Mouse (Mus musculus): Measurements from ENCODE around the gene Aspg. TPM values are rescaled to one million over a fixed set of nuclear protein-coding genes. Genes with fewer than 3 reads are reported as not detected.

Aspg gene
- polyA plus RNA-seq, 1 experiment from 2014 or later = 1.1 TPM

DNA sequence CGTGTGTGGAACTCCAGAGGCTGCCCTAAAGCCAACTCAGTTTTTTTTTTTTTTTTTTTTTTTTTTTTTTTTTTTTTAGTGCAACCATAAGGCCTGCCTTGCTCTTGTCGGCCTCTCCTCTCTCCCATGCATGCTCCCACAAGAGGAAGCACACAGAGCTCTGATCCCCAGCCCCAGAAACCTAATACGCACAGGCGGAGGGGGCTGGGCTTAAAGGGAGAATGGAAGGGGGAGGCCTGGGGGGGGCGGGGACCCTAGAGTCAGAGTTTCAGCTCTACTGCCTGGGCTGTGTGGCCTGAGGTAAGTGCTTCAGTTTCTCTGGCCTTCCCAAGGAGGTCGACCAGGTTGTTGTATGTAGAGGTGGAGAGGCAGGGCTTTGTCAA lies 45.5 kb downstream of the Aspg start:
- peak overlapping the region; percentile 26; the same call in 1 of the 2 replicates for H3K27ac ChIP-seq (ENCODE audit: low read depth, low read length)
- H3K4me3 ChIP-seq (ENCODE audit: low read length) = no peak overlapping the region
- 28% methylated on average over 6 of the region's 6 CpGs for WGBS
- H3K9ac ChIP-seq (ENCODE audit: low read depth, low read length) = no peak overlapping the region
- H3K9me3 ChIP-seq (ENCODE audit: control insufficient read depth, low read length) = no peaks in the 10 kb centered on the region
- H3K27me3 ChIP-seq (ENCODE audit: control insufficient read depth, insufficient read depth, low read length) = peaks cover 9% of the 10 kb centered on the region; the same call in 1 of the 2 replicates
- ATAC-seq (ENCODE audit: low FRiP score, low TSS enrichment) = peak; percentile 51
- no peaks in the 10 kb centered on the region for H3K36me3 ChIP-seq (ENCODE audit: control insufficient read depth, insufficient read depth, low read length)
- peaks cover 28% of the 10 kb centered on the region for H3K4me1 ChIP-seq (ENCODE audit: control insufficient read depth, insufficient read depth, low read length)
- H3K4me2 ChIP-seq (replicated peaks; ENCODE audit: low read depth, low read length) = no peak overlapping the region

DNA sequence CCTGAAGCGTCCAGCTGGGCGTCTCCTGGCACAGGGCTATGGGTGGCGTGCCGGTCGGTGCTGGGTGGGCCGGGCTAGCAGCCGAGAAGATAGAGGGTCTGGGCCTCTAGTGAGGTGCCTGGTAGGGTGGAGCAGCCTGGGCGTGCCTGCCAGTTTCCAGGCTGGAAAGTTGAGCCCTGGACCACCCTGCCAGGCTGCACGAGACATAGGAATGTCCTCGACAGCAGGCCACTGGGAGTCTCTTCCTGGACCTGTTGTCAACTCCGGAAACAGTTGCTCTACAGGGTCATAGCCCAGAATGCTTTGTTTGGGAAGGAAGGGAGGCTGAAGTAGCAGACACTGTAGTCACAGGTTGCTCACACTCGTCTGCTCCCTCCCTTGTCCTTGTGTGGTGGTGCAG lies 47.1 kb downstream of the Aspg start:
- no peaks in the 10 kb centered on the region for H3K36me3 ChIP-seq (ENCODE audit: control insufficient read depth, insufficient read depth, low read length)
- H3K27ac ChIP-seq (ENCODE audit: low read depth, low read length) = no peak overlapping the region
- no peak overlapping the region for H3K4me2 ChIP-seq (replicated peaks; ENCODE audit: low read depth, low read length)
- peaks cover 20% of the 10 kb centered on the region for H3K4me1 ChIP-seq (ENCODE audit: control insufficient read depth, insufficient read depth, low read length)
- no peaks in the 10 kb centered on the region for H3K9me3 ChIP-seq (ENCODE audit: control insufficient read depth, low read length)
- H3K9ac ChIP-seq (ENCODE audit: low read depth, low read length) = no peak overlapping the region
- WGBS = 71% methylated on average over 12 of the region's 12 CpGs
- no peak overlapping the region for H3K4me3 ChIP-seq (ENCODE audit: low read length)
- ATAC-seq (ENCODE audit: low FRiP score, low TSS enrichment) = no peak
- no peaks in the 10 kb centered on the region for H3K27me3 ChIP-seq (ENCODE audit: control insufficient read depth, insufficient read depth, low read length)

DNA sequence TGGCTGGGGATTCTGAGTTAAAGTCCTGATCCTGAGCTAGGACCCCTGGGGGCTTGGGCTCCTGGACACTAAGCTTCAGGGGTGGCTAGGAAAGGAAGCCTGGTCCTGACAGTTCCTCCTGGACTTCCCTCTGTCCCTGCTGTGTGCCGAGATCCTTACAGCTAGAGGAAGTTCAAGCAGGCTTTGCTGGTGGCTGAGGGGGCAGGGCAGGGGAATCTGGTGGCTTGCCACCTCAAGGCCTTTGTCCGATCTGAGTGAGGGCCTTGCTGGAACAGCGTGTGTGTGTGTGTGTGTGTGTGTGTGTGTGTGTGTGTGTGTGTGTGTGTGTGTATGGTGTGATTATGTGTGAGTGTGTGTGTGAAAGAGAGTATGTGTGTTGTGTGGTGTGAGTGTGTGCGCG lies 48.0 kb downstream of the Aspg start:
- H3K9ac ChIP-seq (ENCODE audit: low read depth, low read length) = no peak overlapping the region
- no peak for ATAC-seq (ENCODE audit: low FRiP score, low TSS enrichment)
- H3K27me3 ChIP-seq (ENCODE audit: control insufficient read depth, insufficient read depth, low read length) = peaks cover 1% of the 10 kb centered on the region; the same call in 1 of the 2 replicates
- peaks cover 20% of the 10 kb centered on the region for H3K4me1 ChIP-seq (ENCODE audit: control insufficient read depth, insufficient read depth, low read length)
- WGBS = 52% methylated on average over 5 of the region's 5 CpGs
- no peak overlapping the region for H3K4me2 ChIP-seq (replicated peaks; ENCODE audit: low read depth, low read length)
- H3K36me3 ChIP-seq (ENCODE audit: control insufficient read depth, insufficient read depth, low read length) = no peaks in the 10 kb centered on the region
- no peak overlapping the region for H3K4me3 ChIP-seq (ENCODE audit: low read length)
- no peaks in the 10 kb centered on the region for H3K9me3 ChIP-seq (ENCODE audit: control insufficient read depth, low read length)
- H3K27ac ChIP-seq (ENCODE audit: low read depth, low read length) = peak overlapping the region; percentile 65; the same call in 1 of the 2 replicates

DNA sequence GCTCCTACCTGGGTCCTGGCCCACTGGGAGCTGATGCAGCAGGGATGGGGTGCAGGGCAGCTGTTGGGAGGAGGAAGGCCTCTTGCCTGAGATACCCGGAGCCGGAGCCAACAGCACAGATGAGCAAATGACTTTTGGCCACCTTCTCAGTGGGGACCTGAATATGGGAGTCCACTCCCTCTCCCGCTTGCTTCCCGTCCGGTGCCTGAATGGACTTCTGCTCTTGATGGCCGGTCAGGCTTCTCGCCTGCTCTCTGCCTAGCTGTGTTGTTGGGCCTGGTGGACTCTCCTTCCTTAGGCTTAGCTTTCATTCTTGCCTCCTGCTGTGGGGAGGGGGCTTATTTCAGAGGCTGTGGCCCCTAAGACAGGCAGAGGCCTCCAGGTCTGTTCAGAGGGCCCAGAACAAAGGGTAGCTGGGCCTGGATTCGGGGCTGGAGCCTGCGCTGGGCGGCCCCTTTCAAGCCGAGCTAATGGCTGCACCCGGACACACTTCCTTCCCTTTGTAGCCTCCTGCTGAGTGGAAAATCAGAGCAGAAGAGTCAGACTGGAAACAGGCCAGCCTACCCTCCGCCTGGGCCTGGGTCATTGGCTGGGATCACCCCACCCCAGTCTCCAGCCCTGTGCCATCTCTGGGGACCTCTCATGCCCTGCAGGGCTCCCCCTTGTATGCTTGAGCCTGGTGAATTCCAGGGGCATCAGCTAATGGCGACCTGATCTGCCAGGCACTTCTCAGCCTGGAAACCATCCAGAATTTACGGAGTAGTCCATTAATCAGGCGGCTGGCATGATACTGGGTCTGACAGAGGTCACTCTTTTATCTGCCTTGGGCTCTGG lies 49.0 kb downstream of the Aspg start:
- Histone ChIP-seq H3K9me3 (ENCODE audit: control insufficient read depth, low read length) (no peaks in the 10 kb centered on the region), H3K4me2 (replicated peaks; ENCODE audit: low read depth, low read length) (no peak overlapping the region), H3K9ac (ENCODE audit: low read depth, low read length) (0 out of 2 replicates have a peak overlapping the region, but pooled peaks have one; percentile 28), H3K27me3 (ENCODE audit: control insufficient read depth, insufficient read depth, low read length) (peaks cover 3% of the 10 kb centered on the region; the same call in 1 of the 2 replicates), H3K27ac (ENCODE audit: low read depth, low read length) (peak overlapping the region; percentile 65), H3K4me1 (ENCODE audit: control insufficient read depth, insufficient read depth, low read length) (peaks cover 20% of the 10 kb centered on the region), H3K4me3 (ENCODE audit: low read length) (no peak overlapping the region), H3K36me3 (ENCODE audit: control insufficient read depth, insufficient read depth, low read length) (peaks cover 4% of the 10 kb centered on the region; the same call in 1 of the 2 replicates)
- ATAC-seq (ENCODE audit: low FRiP score, low TSS enrichment) = no peak
- WGBS = 57% methylated on average over 16 of the region's 16 CpGs

DNA sequence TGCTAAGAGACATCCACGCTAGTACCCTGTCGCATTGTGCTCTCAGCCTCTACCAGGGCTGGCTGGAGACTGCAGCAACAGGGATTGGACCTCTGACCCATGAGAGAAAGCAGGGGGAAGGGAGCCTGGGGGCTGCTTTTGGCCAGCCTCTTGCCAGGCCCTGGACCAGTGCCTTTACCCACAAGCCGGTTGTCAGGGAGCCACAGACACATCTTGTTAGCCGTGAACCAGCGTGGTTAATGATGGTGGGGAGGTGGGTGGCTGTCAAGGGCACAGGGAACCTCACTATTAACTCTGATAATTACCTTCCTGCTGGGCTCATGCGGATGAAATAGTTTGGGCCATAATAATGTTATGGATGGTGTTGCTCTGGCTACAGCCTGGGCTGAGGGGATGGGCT lies 50.3 kb downstream of the Aspg start:
- H3K27me3 ChIP-seq (ENCODE audit: control insufficient read depth, insufficient read depth, low read length) = peaks cover 3% of the 10 kb centered on the region; the same call in 1 of the 2 replicates
- 89% methylated on average over 6 of the region's 6 CpGs for WGBS
- H3K4me3 ChIP-seq (ENCODE audit: low read length) = no peak overlapping the region
- peaks cover 10% of the 10 kb centered on the region; the same call in 1 of the 2 replicates for H3K4me1 ChIP-seq (ENCODE audit: control insufficient read depth, insufficient read depth, low read length)
- H3K9ac ChIP-seq (ENCODE audit: low read depth, low read length) = no peak overlapping the region
- peaks cover 4% of the 10 kb centered on the region; the same call in 1 of the 2 replicates for H3K36me3 ChIP-seq (ENCODE audit: control insufficient read depth, insufficient read depth, low read length)
- ATAC-seq (ENCODE audit: low FRiP score, low TSS enrichment) = no peak
- no peaks in the 10 kb centered on the region for H3K9me3 ChIP-seq (ENCODE audit: control insufficient read depth, low read length)
- H3K4me2 ChIP-seq (replicated peaks; ENCODE audit: low read depth, low read length) = no peak overlapping the region
- no peak overlapping the region for H3K27ac ChIP-seq (ENCODE audit: low read depth, low read length)

DNA sequence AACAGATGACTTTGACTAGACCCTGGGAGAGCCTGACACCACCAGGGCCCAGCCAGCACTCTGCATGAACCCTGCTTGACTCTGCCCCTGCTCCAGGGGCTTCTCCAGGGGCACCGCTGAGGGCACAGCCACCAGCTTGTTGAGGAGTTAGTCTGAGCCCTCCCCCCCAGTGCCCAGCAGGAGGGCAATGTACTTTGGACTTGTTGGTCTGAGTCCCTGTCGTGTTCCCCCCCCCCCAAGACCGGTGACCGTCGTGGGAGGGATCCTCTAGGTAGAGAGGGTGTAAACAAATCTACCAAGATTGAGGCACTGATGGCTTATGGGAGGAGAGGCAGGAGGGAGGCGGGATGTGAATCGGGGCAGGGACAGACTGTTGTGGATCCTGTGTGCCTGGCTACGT lies 51.8 kb downstream of the Aspg start:
- H3K9me3 ChIP-seq (ENCODE audit: control insufficient read depth, low read length) = no peaks in the 10 kb centered on the region
- H3K4me1 ChIP-seq (ENCODE audit: control insufficient read depth, insufficient read depth, low read length) = 0 out of 2 replicates have a peak, but pooled peaks cover 3% of the 10 kb centered on the region
- no peak overlapping the region for H3K4me2 ChIP-seq (replicated peaks; ENCODE audit: low read depth, low read length)
- no peak overlapping the region for H3K27ac ChIP-seq (ENCODE audit: low read depth, low read length)
- peaks cover 3% of the 10 kb centered on the region; the same call in 1 of the 2 replicates for H3K27me3 ChIP-seq (ENCODE audit: control insufficient read depth, insufficient read depth, low read length)
- no peak for ATAC-seq (ENCODE audit: low FRiP score, low TSS enrichment)
- 60% methylated on average over 8 of the region's 8 CpGs for WGBS
- peaks cover 4% of the 10 kb centered on the region; the same call in 1 of the 2 replicates for H3K36me3 ChIP-seq (ENCODE audit: control insufficient read depth, insufficient read depth, low read length)
- H3K4me3 ChIP-seq (ENCODE audit: low read length) = no peak overlapping the region
- no peak overlapping the region for H3K9ac ChIP-seq (ENCODE audit: low read depth, low read length)

DNA sequence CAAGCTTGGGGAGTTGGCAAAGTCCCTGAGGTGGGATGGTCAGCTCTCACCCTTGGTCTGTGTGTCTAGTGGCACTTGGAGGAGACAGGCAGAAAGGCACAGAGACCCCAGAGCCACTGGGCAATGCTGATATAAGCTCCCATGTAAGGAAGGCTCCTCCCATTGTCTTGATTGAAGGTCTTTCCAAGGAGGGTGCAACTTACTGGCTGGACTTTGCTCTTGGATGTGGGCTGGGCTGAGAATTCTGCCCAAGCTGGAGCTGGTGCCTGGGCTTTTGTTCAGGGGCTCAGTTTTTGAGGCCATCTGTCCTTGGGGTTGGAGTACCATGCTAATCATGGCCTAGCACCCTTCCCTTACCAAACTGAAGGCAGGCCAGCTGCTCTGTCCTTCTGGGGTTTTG lies 52.3 kb downstream of the Aspg start:
- peaks cover 3% of the 10 kb centered on the region; the same call in 1 of the 2 replicates for H3K27me3 ChIP-seq (ENCODE audit: control insufficient read depth, insufficient read depth, low read length)
- no peaks in the 10 kb centered on the region for H3K9me3 ChIP-seq (ENCODE audit: control insufficient read depth, low read length)
- peaks cover 3% of the 10 kb centered on the region; the same call in 1 of the 2 replicates for H3K4me1 ChIP-seq (ENCODE audit: control insufficient read depth, insufficient read depth, low read length)
- H3K4me2 ChIP-seq (replicated peaks; ENCODE audit: low read depth, low read length) = no peak overlapping the region
- H3K36me3 ChIP-seq (ENCODE audit: control insufficient read depth, insufficient read depth, low read length) = peaks cover 4% of the 10 kb centered on the region; the same call in 1 of the 2 replicates
- ATAC-seq (ENCODE audit: low FRiP score, low TSS enrichment) = no peak
- H3K27ac ChIP-seq (ENCODE audit: low read depth, low read length) = no peak overlapping the region
- H3K9ac ChIP-seq (ENCODE audit: low read depth, low read length) = no peak overlapping the region
- H3K4me3 ChIP-seq (ENCODE audit: low read length) = no peak overlapping the region

DNA sequence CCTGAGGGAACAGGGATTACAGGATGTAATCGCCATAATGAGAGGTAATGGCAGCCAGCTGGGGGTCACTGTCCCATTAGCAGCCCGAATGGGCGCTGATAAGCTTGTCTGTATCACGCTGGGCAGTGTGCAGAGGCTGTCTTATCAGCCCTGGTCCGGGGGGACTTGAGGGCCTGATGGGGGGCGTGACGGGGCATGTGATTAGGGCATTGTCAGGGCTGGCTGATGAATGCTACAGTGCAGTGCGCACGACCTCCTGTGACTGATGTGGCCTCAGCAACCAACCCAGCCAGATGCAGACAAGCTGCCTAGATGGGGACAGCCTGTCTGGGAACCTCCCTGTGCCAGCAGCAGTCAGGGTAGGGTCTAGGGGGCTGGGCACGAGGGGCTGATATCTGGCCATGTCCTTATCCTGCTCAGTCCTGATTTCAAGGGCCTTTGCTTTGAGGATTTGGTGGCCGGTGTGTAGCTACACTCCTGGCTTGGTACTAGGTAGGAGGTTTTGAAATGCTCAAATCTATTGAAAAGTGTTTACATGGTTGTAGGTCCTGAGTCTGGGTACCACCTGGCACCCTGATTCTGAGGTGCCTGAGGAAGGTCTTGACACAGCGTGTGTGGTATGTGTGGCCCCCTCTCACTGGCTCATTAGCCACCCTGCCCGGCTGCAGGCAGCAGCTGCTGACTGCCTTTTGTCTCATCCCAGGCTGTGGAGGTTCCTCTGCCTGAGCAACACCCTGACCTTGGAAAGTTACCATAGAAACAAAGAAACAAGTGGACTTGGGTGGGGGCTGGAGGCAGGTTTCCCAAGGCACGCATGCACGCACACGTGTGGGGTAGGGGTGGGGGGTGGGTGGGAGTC lies 57.7 kb downstream of the Aspg start:
- H3K27ac ChIP-seq (ENCODE audit: low read depth, low read length) = no peak overlapping the region
- H3K36me3 ChIP-seq (ENCODE audit: control insufficient read depth, insufficient read depth, low read length) = peaks cover 4% of the 10 kb centered on the region; the same call in 1 of the 2 replicates
- H3K9me3 ChIP-seq (ENCODE audit: control insufficient read depth, low read length) = no peaks in the 10 kb centered on the region
- H3K4me2 ChIP-seq (replicated peaks; ENCODE audit: low read depth, low read length) = no peak overlapping the region
- 44% methylated on average over 16 of the region's 16 CpGs for WGBS
- peak; percentile 43; the same call in 1 of the 2 replicates for ATAC-seq (ENCODE audit: low FRiP score, low TSS enrichment)
- H3K4me3 ChIP-seq (ENCODE audit: low read length) = no peak overlapping the region
- peaks cover 3% of the 10 kb centered on the region; the same call in 1 of the 2 replicates for H3K27me3 ChIP-seq (ENCODE audit: control insufficient read depth, insufficient read depth, low read length)
- no peak overlapping the region for H3K9ac ChIP-seq (ENCODE audit: low read depth, low read length)
- peaks cover 14% of the 10 kb centered on the region for H3K4me1 ChIP-seq (ENCODE audit: control insufficient read depth, insufficient read depth, low read length)
